In the genomic region with DNA sequence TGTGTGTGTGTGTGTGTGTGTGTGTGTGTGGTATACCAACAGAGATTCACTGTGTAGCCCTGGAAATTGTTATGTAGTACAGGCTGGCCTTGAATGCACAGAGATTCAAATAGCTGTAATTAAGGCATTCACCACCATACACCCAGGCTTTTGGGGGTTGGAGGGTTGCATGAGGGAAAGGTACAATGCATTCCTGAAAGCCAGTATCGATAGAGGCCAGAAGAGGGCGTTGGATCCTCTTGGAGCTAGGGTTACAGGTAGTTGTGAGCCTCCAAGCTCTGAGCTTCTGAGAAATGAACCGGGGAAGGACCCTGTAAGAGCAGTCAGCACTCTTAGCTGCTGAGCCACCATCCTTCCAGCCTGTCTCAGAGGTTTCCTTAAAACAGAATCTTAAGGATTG, we compare ENCODE assay signal across 10 mouse cellular contexts. TPM values are rescaled to one million over a fixed set of nuclear protein-coding genes. Genes with fewer than 3 reads are reported as not detected.
DNase-seq lines count a peak whose midpoint lies in the region; ATAC-seq and TF ChIP-seq lines count a peak whose summit lies in the region.
"Had no signal": no experiment of that assay in that cellular context is flagged by ENCODE, and none has a peak within 500 bp of the region (broad histone marks: within the 10 kb centered on the region; RNA-seq: fewer than 3 reads in every experiment).

No protein-coding gene starts in this region.

- no peak for TF ChIP-seq EP300 in heart, postnatal 0 days (IDR thresholded peaks at IDR 0.05; ENCODE audit: low read depth)

- H3K4me1 ChIP-seq in heart, postnatal 0 days (ENCODE audit: control insufficient read depth, insufficient read depth), result peaks cover 12% of the 10 kb centered on the region; the same call in 1 of the 2 replicates
- no peaks in the 10 kb centered on the region for H3K4me1 ChIP-seq in neural tube, embryonic 13.5 days (replicated peaks)

- peaks cover 17% of the 10 kb centered on the region for H3K36me3 ChIP-seq in heart, postnatal 0 days (replicated peaks; ENCODE audit: control insufficient read depth, insufficient read depth, low read length)
- peaks cover 26% of the 10 kb centered on the region for H3K36me3 ChIP-seq in neural tube, embryonic 13.5 days
- peaks cover 9% of the 10 kb centered on the region for H3K36me3 ChIP-seq in myocyte (ENCODE audit: control insufficient read depth, insufficient read depth)

- H3K27me3 ChIP-seq in heart, postnatal 0 days (ENCODE audit: control insufficient read depth, insufficient read depth, low read length), result no peaks in the 10 kb centered on the region
- no peaks in the 10 kb centered on the region for H3K27me3 ChIP-seq in neural tube, embryonic 13.5 days
- no peaks in the 10 kb centered on the region for H3K27me3 ChIP-seq in myocyte (ENCODE audit: control insufficient read depth, insufficient read depth, insufficient read length)

- H3K4me2 ChIP-seq in heart, postnatal 0 days (ENCODE audit: low read depth, low read length), result no peak overlapping the region
- H3K4me2 ChIP-seq in neural tube, embryonic 13.5 days, result no peak overlapping the region
- no peak overlapping the region for H3K4me2 ChIP-seq in myocyte (ENCODE audit: low read depth)

- no peak for ATAC-seq in heart, postnatal 0 days (ENCODE audit: insufficient read depth, low read depth)
- ATAC-seq in neural tube, embryonic 13.5 days (ENCODE audit: low read depth), result no peak
- ATAC-seq in activated CD4-positive, CD25-positive, alpha-beta regulatory T cell, adult 4 months, result peak; percentile 14

- H3K79me2 ChIP-seq in myocyte (ENCODE audit: control insufficient read depth, insufficient read depth), result no peaks in the 10 kb centered on the region

- H3K27ac ChIP-seq in heart, postnatal 0 days (ENCODE audit: low read depth), result peak overlapping the region; percentile 63
- H3K27ac ChIP-seq in neural tube, embryonic 13.5 days (replicated peaks), result peak overlapping the region; percentile 59; the same call in 1 of the 2 replicates

- TF ChIP-seq CTCF in heart, postnatal 0 days (IDR thresholded peaks at IDR 0.05; ENCODE audit: low read depth), result peak; percentile 28; the same call in 1 of the 2 replicates

- H3K9me3 ChIP-seq in heart, postnatal 0 days (replicated peaks; ENCODE audit: control insufficient read depth, low read length), result no peaks in the 10 kb centered on the region
- H3K9me3 ChIP-seq in neural tube, embryonic 13.5 days, result no peaks in the 10 kb centered on the region; the same call in 1 of the 2 replicates

- WGBS in heart, postnatal 0 days, result 23% methylated on average over 3 of the region's 3 CpGs
- WGBS in neural tube, embryonic 13.5 days, result 39% methylated on average over 3 of the region's 3 CpGs

- H3ac ChIP-seq in myocyte (ENCODE audit: control insufficient read depth, insufficient read length), result no peak overlapping the region

- no peak overlapping the region for H3K9ac ChIP-seq in heart, postnatal 0 days (replicated peaks; ENCODE audit: low read depth, low read length)
- H3K9ac ChIP-seq in neural tube, embryonic 13.5 days, result no peak overlapping the region

- DNase-seq in heart, postnatal 0 days (ENCODE audit: low spot score), result no peak
- no peak for DNase-seq in heart, adult 18-20 months
- DNase-seq in neural tube, embryonic 10.5 days (ENCODE audit: extremely low spot score, low spot score), result no peak
- no peak for DNase-seq in gastrocnemius, postnatal 25 days
- no peak for DNase-seq in kidney, adult 9 months

- no peak overlapping the region for H3K4me3 ChIP-seq in heart, postnatal 0 days (ENCODE audit: low read depth, low read length)
- H3K4me3 ChIP-seq in neural tube, embryonic 13.5 days, result no peak overlapping the region
- no peak overlapping the region for H3K4me3 ChIP-seq in myocyte

- no peak for TF ChIP-seq POLR2A in myocyte (IDR thresholded peaks at IDR 0.05; ENCODE audit: insufficient read length, low read depth)

TF ChIP-seq in myocyte, 11 proteins besides CTCF, POLR2A, EP300 and RAD21:
- TF ChIP-seq CEBPB (IDR thresholded peaks at IDR 0.05; ENCODE audit: insufficient read depth, poor library complexity, severe bottlenecking) (no peak), POLR2AphosphoS2 (IDR thresholded peaks at IDR 0.05; ENCODE audit: insufficient read length, low read depth) (peak; percentile 1)

RNA-seq across cellular contexts. Expression of gene Olfr1373, which starts 16.2 kb away (rescaled TPM):
- total RNA-seq in heart, postnatal 0 days (2014; rRNA removed; ENCODE audit: low replicate concordance), result not detected in 2 replicates
- not detected in 2 replicates for polyA plus RNA-seq in heart, postnatal 0 days (2015; fragmentation: Nextera tagmentation; extraction: Ambion mirVana)
- not detected for total RNA-seq in heart, adult 18-20 months (2021)
- polyA plus RNA-seq in neural tube, embryonic 13.5 days (2015; fragmentation: Nextera tagmentation; extraction: Ambion mirVana), result not detected in 2 replicates
- polyA plus RNA-seq in activated CD4-positive, CD25-positive, alpha-beta regulatory T cell, adult 4 months (2017; shearing (Covaris generic)), result not detected
- not detected for polyA plus RNA-seq in myocyte (2012; fragmentation: generic; extraction: Trizol)
- not detected for total RNA-seq in gastrocnemius, postnatal 25 days (2021)
- polyA plus RNA-seq: brain, embryonic 14.5 days; frontal cortex, adult 2 months had no signal

RNA-seq across cellular contexts. Expression of gene Ppp2ca, which starts 30.7 kb away (rescaled TPM):
- total RNA-seq in heart, postnatal 0 days (2014; rRNA removed; ENCODE audit: low replicate concordance), result 68.0 and 77.5 TPM in 2 replicates
- 48.8 and 53.3 TPM in 2 replicates for polyA plus RNA-seq in heart, postnatal 0 days (2015; fragmentation: Nextera tagmentation; extraction: Ambion mirVana)
- 10 to 100 TPM; 54.2 to 54.3 TPM for total RNA-seq in heart, adult 18-20 months (2021)
- polyA plus RNA-seq in neural tube, embryonic 13.5 days (2015; fragmentation: Nextera tagmentation; extraction: Ambion mirVana), result 137 and 141 TPM in 2 replicates
- 10 to 100 TPM; 11.0 to 18.0 TPM for polyA plus RNA-seq in activated CD4-positive, CD25-positive, alpha-beta regulatory T cell, adult 4 months (2017; shearing (Covaris generic))
- polyA plus RNA-seq in myocyte (2012; fragmentation: generic; extraction: Trizol), result 56.4 TPM
- 10 to 100 TPM; 39.0 to 39.8 TPM for total RNA-seq in gastrocnemius, postnatal 25 days (2021)
